ENCODE assay signal across 29 mouse cellular contexts in the genomic region with DNA sequence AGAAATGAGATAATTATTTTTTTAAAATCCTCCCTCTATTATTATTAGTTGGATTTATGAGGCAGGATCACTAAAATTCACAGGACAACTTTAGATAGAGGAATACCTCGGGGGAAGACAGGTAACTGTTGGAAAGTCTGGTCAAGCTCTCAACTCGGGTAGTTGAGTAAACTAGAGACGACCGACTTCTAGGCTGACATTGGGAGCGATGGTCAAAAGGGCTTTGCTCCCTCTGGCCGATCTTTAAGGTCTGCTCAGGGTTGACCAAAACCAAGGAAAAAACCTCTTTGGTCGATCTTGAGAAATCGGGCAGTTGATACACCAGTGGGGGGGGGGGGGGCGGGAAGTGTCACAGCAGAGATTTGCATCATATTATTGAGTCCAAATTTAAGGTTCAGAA. TPM values are rescaled to one million over a fixed set of nuclear protein-coding genes. Genes with fewer than 3 reads are reported as not detected.
A peak's percentile ranks its signal among the peaks of the same experiment; 100 is the strongest.
DNase-seq lines count a peak whose midpoint lies in the region; ATAC-seq lines count a peak whose summit lies in the region.
"Had no signal": no experiment of that assay in that cellular context is flagged by ENCODE, and none has a peak within 500 bp of the region (broad histone marks: within the 10 kb centered on the region; RNA-seq: fewer than 3 reads in every experiment).

No protein-coding gene starts in this region.

- H3K9ac ChIP-seq in liver, embryonic 11.5 days (ENCODE audit: low read depth, low read length) = no peak overlapping the region
- no peak overlapping the region for H3K9ac ChIP-seq in liver, embryonic 12.5 days
- no peak overlapping the region for H3K9ac ChIP-seq in neural tube, embryonic 14.5 days (replicated peaks; ENCODE audit: low read depth, low read length)
- H3K9ac ChIP-seq: embryonic facial prominence, embryonic 13.5 days; forebrain, embryonic 13.5 days; heart, embryonic 15.5 days; limb, embryonic 12.5 days; liver, embryonic 13.5 days had no signal

- ATAC-seq in liver, embryonic 11.5 days (replicated peaks; ENCODE audit: low FRiP score) = no peak
- ATAC-seq in liver, embryonic 12.5 days = no peak
- no peak for ATAC-seq in neural tube, embryonic 14.5 days (ENCODE audit: low read depth)
- ATAC-seq: Patski had no signal

- H3K27ac ChIP-seq in heart, embryonic 10.5 days = no peak overlapping the region
- no peak overlapping the region for H3K27ac ChIP-seq in liver, embryonic 11.5 days (ENCODE audit: low read depth, low read length)
- no peak overlapping the region for H3K27ac ChIP-seq in liver, embryonic 12.5 days
- H3K27ac ChIP-seq in neural tube, embryonic 14.5 days (ENCODE audit: low read depth, low read length) = no peak overlapping the region
- H3K27ac ChIP-seq: embryonic facial prominence, embryonic 13.5 days; forebrain, embryonic 13.5 days; gastrocnemius, adult 2 months; heart, embryonic 15.5 days; limb, embryonic 12.5 days; liver, embryonic 13.5 days had no signal

- H3K4me3 ChIP-seq in heart, embryonic 10.5 days = 0 out of 2 replicates have a peak overlapping the region, but pooled peaks have one; percentile 66
- peak overlapping the region; percentile 45; the same call in 1 of the 2 replicates for H3K4me3 ChIP-seq in liver, embryonic 11.5 days (ENCODE audit: low read depth, low read length)
- no peak overlapping the region for H3K4me3 ChIP-seq in liver, embryonic 12.5 days
- H3K4me3 ChIP-seq in neural tube, embryonic 14.5 days (ENCODE audit: low read depth, low read length) = no peak overlapping the region

- DNase-seq in heart, embryonic 10.5 days (ENCODE audit: low spot score) = no peak
- DNase-seq in heart, adult 18-20 months = no peak
- DNase-seq in liver, embryonic 11.5 days (ENCODE audit: low spot score) = no peak
- DNase-seq in retina, postnatal 1 day = peak; percentile 11
- DNase-seq in retina, embryonic 14.5 days (ENCODE audit: low spot score) = no peak
- no peak for DNase-seq in gastrocnemius, postnatal 14 days
- DNase-seq: adrenal gland, adult 2 months; cerebellum, adult 11 months; cerebellum, adult 9-11 months; gastrocnemius, adult 2 months; kidney, adult 9 months; kidney, postnatal 36 days; layer of hippocampus, postnatal 36 days; liver, embryonic 13.5 days; lung, adult 2 months; lung, postnatal 36 days had no signal

- peaks cover 95% of the 10 kb centered on the region for H3K27me3 ChIP-seq in heart, embryonic 10.5 days (ENCODE audit: insufficient read depth, poor library complexity, severe bottlenecking)
- peaks cover 88% of the 10 kb centered on the region for H3K27me3 ChIP-seq in liver, embryonic 11.5 days (replicated peaks; ENCODE audit: control insufficient read depth, insufficient read depth, low read length)
- H3K27me3 ChIP-seq in liver, embryonic 12.5 days (replicated peaks) = peaks cover 95% of the 10 kb centered on the region
- H3K27me3 ChIP-seq in neural tube, embryonic 14.5 days (ENCODE audit: control insufficient read depth, insufficient read depth, low read length) = peaks cover 49% of the 10 kb centered on the region
- H3K27me3 ChIP-seq: CH12.LX had no signal

- no peaks in the 10 kb centered on the region for H3K36me3 ChIP-seq in heart, embryonic 10.5 days
- H3K36me3 ChIP-seq in liver, embryonic 11.5 days (ENCODE audit: control insufficient read depth, insufficient read depth, low read length) = no peaks in the 10 kb centered on the region
- no peaks in the 10 kb centered on the region for H3K36me3 ChIP-seq in liver, embryonic 12.5 days
- no peaks in the 10 kb centered on the region for H3K36me3 ChIP-seq in neural tube, embryonic 14.5 days (ENCODE audit: control insufficient read depth, insufficient read depth, low read length)
- H3K36me3 ChIP-seq: embryonic facial prominence, embryonic 13.5 days; G1E; heart, embryonic 15.5 days; limb, embryonic 12.5 days; liver, embryonic 13.5 days had no signal

- no peak overlapping the region for H3K4me2 ChIP-seq in liver, embryonic 11.5 days
- H3K4me2 ChIP-seq in liver, embryonic 12.5 days = no peak overlapping the region
- H3K4me2 ChIP-seq in neural tube, embryonic 14.5 days (ENCODE audit: low read depth, low read length) = 0 out of 2 replicates have a peak overlapping the region, but pooled peaks have one; percentile 29

- WGBS in heart, embryonic 10.5 days = under 1% methylated on average over 9 of the region's 9 CpGs
- WGBS in liver, embryonic 11.5 days = 5% methylated on average over 9 of the region's 9 CpGs
- WGBS in liver, embryonic 12.5 days (ENCODE audit: insufficient replicate concordance) = 5% methylated on average over 9 of the region's 9 CpGs
- WGBS in neural tube, embryonic 14.5 days = 3% methylated on average over 9 of the region's 9 CpGs

- intact Hi-C loops in gastrocnemius, postnatal 14 days (cut with DNase I; ENCODE audit: low total_unique reads) = no loop called here

- peaks cover 23% of the 10 kb centered on the region for H3K4me1 ChIP-seq in heart, embryonic 10.5 days
- H3K4me1 ChIP-seq in liver, embryonic 11.5 days (replicated peaks; ENCODE audit: control insufficient read depth, insufficient read depth, low read length) = peaks cover 7% of the 10 kb centered on the region
- H3K4me1 ChIP-seq in liver, embryonic 12.5 days = peaks cover 24% of the 10 kb centered on the region
- H3K4me1 ChIP-seq in neural tube, embryonic 14.5 days (ENCODE audit: control insufficient read depth, insufficient read depth, low read length) = peaks cover 4% of the 10 kb centered on the region; the same call in 1 of the 2 replicates

- no peaks in the 10 kb centered on the region for H3K9me3 ChIP-seq in heart, embryonic 10.5 days
- no peaks in the 10 kb centered on the region for H3K9me3 ChIP-seq in liver, embryonic 11.5 days (ENCODE audit: control insufficient read depth, low read length)
- no peaks in the 10 kb centered on the region for H3K9me3 ChIP-seq in liver, embryonic 12.5 days (replicated peaks)
- no peaks in the 10 kb centered on the region for H3K9me3 ChIP-seq in neural tube, embryonic 14.5 days (ENCODE audit: control insufficient read depth, low read length)
- H3K9me3 ChIP-seq: embryonic facial prominence, embryonic 13.5 days; forebrain, embryonic 13.5 days; heart, embryonic 15.5 days; limb, embryonic 12.5 days; liver, embryonic 13.5 days had no signal

RNA-seq across cellular contexts. Expression of a gene that starts 1.3 kb away (rescaled TPM):
- polyA plus RNA-seq in heart, embryonic 10.5 days (2016; fragmentation: Nextera tagmentation; extraction: Ambion mirVana) = 0.11 and 0.87 TPM in 2 replicates
- under 1 TPM in 1 of 2 experiments, not detected in 1; 0.10 TPM for total RNA-seq in heart, adult 18-20 months (2021)
- 0.37 and 0.60 TPM in 2 replicates for polyA plus RNA-seq in liver, embryonic 11.5 days (2014; fragmentation: Nextera tagmentation; extraction: Ambion mirVana)
- 0.04 and 0.11 TPM in 2 replicates for polyA plus RNA-seq in liver, embryonic 12.5 days (2016; fragmentation: Nextera tagmentation; extraction: Ambion mirVana)
- polyA plus RNA-seq in neural tube, embryonic 14.5 days (2014; fragmentation: Nextera tagmentation; extraction: Ambion mirVana) = 4.7 and 5.4 TPM in 2 replicates
- not detected for total RNA-seq in gastrocnemius, postnatal 14 days (2021)
- total RNA-seq: adrenal gland, adult 2 months; CH12.LX; gastrocnemius, adult 2 months; hematopoietic stem cell, adult 5-6 weeks; monocyte, adult 5-6 weeks had no signal
- polyA plus RNA-seq: adrenal gland, adult 2 months; G1E; limb, embryonic 12.5 days; Patski; small intestine, adult 2 months; thymus, postnatal 0 days had no signal

Comparison
In these comparisons a context has a peak if more than half of its experiments do, and no peak if none do; other contexts are left out.
1. H3K4me3 ChIP-seq: peak in heart, embryonic 10.5 days (single experiment) and liver, embryonic 11.5 days (single experiment); none in liver, embryonic 12.5 days (single experiment) and neural tube, embryonic 14.5 days (single experiment).